Mouse (Mus musculus): Measurements from ENCODE around the gene Olfr875. TPM values are rescaled to one million over a fixed set of nuclear protein-coding genes. Genes with fewer than 3 reads are reported as not detected.
"Not testable (repeated sequence)": the region's sequence is repeated elsewhere in the genome, so short reads cannot be mapped to it uniquely, and the experiment has no call there.

The Olfr875 gene
- polyA plus RNA-seq (2017; shearing (Covaris generic)) = not detected

GRCm38 (mm10) chr9:37771759-37772158 lies at the start of gene Olfr875:
Olfr875 (plus strand) TSS chr9:37771857.
- no peak for ATAC-seq

- ATAC-seq = no peak
These were observed 37.3 kb upstream of the Olfr875 start for GRCm38 (mm10) chr9:37734310-37734709.

- ATAC-seq = no peak
These were observed 26.9 kb upstream of the Olfr875 start, which contains the start of gene Olfr874 for GRCm38 (mm10) chr9:37744806-37745205. Olfr874 (plus strand) TSS chr9:37745106.

GRCm38 (mm10) chr9:37750319-37751075 lies 21.2 kb upstream of the Olfr875 start:
- no peak for ATAC-seq

GRCm38 (mm10) chr9:37751467-37751866 lies 20.2 kb upstream of the Olfr875 start:
- ATAC-seq = no peak

GRCm38 (mm10) chr9:37752006-37752405 lies 19.7 kb upstream of the Olfr875 start:
- no peak for ATAC-seq

- ATAC-seq = no peak
These were observed 9.9 kb upstream of the Olfr875 start for GRCm38 (mm10) chr9:37761728-37762127.

GRCm38 (mm10) chr9:37762541-37762940 lies 9.1 kb upstream of the Olfr875 start:
- ATAC-seq = no peak

GRCm38 (mm10) chr9:37770661-37771060 lies 996 bp upstream of the Olfr875 start:
- no peak for ATAC-seq

- no peak for ATAC-seq
These were observed 11.2 kb downstream of the Olfr875 start for GRCm38 (mm10) chr9:37782766-37783260.

GRCm38 (mm10) chr9:37783394-37784387 lies 12.0 kb downstream of the Olfr875 start:
- not testable (repeated sequence) for ATAC-seq

GRCm38 (mm10) chr9:37786411-37786810 lies 14.8 kb downstream of the Olfr875 start:
- ATAC-seq = no peak

- ATAC-seq = no peak
These were observed 30.4 kb downstream of the Olfr875 start for GRCm38 (mm10) chr9:37802055-37802454.

GRCm38 (mm10) chr9:37802731-37803130 lies 31.1 kb downstream of the Olfr875 start, which contains the start of gene Olfr876:
Olfr876 (plus strand) TSS chr9:37803031.
- ATAC-seq = no peak

- no peak for ATAC-seq
These were observed 35.6 kb downstream of the Olfr875 start for GRCm38 (mm10) chr9:37807235-37807634.

GRCm38 (mm10) chr9:37808456-37808855 lies 36.8 kb downstream of the Olfr875 start:
- ATAC-seq = no peak

- ATAC-seq = no peak
These were observed 37.3 kb downstream of the Olfr875 start for GRCm38 (mm10) chr9:37808976-37809375.

- no peak for ATAC-seq
These were observed 43.0 kb downstream of the Olfr875 start for GRCm38 (mm10) chr9:37814696-37815095.

Other genes starting within 250 kb of the Olfr875 start
- gene Esam, start 243.8 kb upstream of the Olfr875 start, polyA plus RNA-seq (2017; shearing (Covaris generic)) = under 1 TPM in 1 of 3 experiments, not detected in 2; 0.69 TPM
- gene Vsig2, start 232.6 kb upstream of the Olfr875 start, polyA plus RNA-seq (2017; shearing (Covaris generic)) = under 1 TPM in 1 of 3 experiments, not detected in 2; 0.54 TPM
- 10 to 100 TPM in 1 of 3 experiments, under 1 TPM in 1, not detected in 1; 0.58 to 21.3 TPM for gene Nrgn, start 219.0 kb upstream of the Olfr875 start, polyA plus RNA-seq (2017; shearing (Covaris generic))
- gene Siae, start 216.2 kb upstream of the Olfr875 start, polyA plus RNA-seq (2017; shearing (Covaris generic)) = 10 to 100 TPM; 11.7 to 19.8 (median 13.9) TPM
- 1 to 10 TPM in 2 of 3 experiments, not detected in 1; 1.2 to 1.4 TPM for gene Spa17, start 158.1 kb upstream of the Olfr875 start, polyA plus RNA-seq (2017; shearing (Covaris generic))
- 100 to 1,000 TPM; 190 to 216 (median 204) TPM for gene Tbrg1, start 114.5 kb upstream of the Olfr875 start, polyA plus RNA-seq (2017; shearing (Covaris generic))
- gene Panx3, start 102.6 kb upstream of the Olfr875 start, polyA plus RNA-seq (2017; shearing (Covaris generic)) = not detected
- not detected for gene Olfr160, start 55.6 kb upstream of the Olfr875 start, polyA plus RNA-seq (2017; shearing (Covaris generic))
- not detected for gene Olfr874, start 26.8 kb upstream of the Olfr875 start, polyA plus RNA-seq (2017; shearing (Covaris generic))
- gene Olfr876, start 31.2 kb downstream of the Olfr875 start, polyA plus RNA-seq (2017; shearing (Covaris generic)) = not detected
- under 1 TPM in 1 of 3 experiments, not detected in 2; 0.20 TPM for gene Olfr877, start 82.4 kb downstream of the Olfr875 start, polyA plus RNA-seq (2017; shearing (Covaris generic))
- not detected for gene Olfr145, start 124.9 kb downstream of the Olfr875 start, polyA plus RNA-seq (2017; shearing (Covaris generic))
- gene Olfr878, start 146.0 kb downstream of the Olfr875 start, polyA plus RNA-seq (2017; shearing (Covaris generic)) = under 1 TPM; 0.13 to 0.27 (median 0.13) TPM
- not detected for gene Olfr881, start 220.0 kb downstream of the Olfr875 start, polyA plus RNA-seq (2017; shearing (Covaris generic))